Mouse (Mus musculus): Measurements from ENCODE around the gene Borcs5. TPM values are rescaled to one million over a fixed set of nuclear protein-coding genes. Genes with fewer than 3 reads are reported as not detected.

Gene Borcs5
- polyA plus RNA-seq, 1 experiment from 2014 or later = 18.2 TPM

GRCm38 (mm10) chr6:134696146-134696545 lies 56.8 kb downstream of the Borcs5 start:
- Histone ChIP-seq H3K4me3 (ENCODE audit: low read length) (no peak overlapping the region), H3K27me3 (ENCODE audit: control insufficient read depth, insufficient read depth, low read length) (no peaks in the 10 kb centered on the region), H3K4me1 (ENCODE audit: control insufficient read depth, insufficient read depth, low read length) (no peaks in the 10 kb centered on the region), H3K4me2 (replicated peaks; ENCODE audit: low read depth, low read length) (no peak overlapping the region), H3K36me3 (ENCODE audit: control insufficient read depth, insufficient read depth, low read length) (no peaks in the 10 kb centered on the region), H3K27ac (ENCODE audit: low read depth, low read length) (no peak overlapping the region), H3K9ac (ENCODE audit: low read depth, low read length) (no peak overlapping the region), H3K9me3 (ENCODE audit: control insufficient read depth, low read length) (no peaks in the 10 kb centered on the region)
- WGBS = 30% methylated on average over 4 of the region's 4 CpGs
- no peak for ATAC-seq (ENCODE audit: low FRiP score, low TSS enrichment)

- Histone ChIP-seq H3K9me3 (ENCODE audit: control insufficient read depth, low read length) (no peaks in the 10 kb centered on the region), H3K36me3 (ENCODE audit: control insufficient read depth, insufficient read depth, low read length) (no peaks in the 10 kb centered on the region), H3K27ac (ENCODE audit: low read depth, low read length) (no peak overlapping the region), H3K4me2 (replicated peaks; ENCODE audit: low read depth, low read length) (no peak overlapping the region), H3K4me3 (ENCODE audit: low read length) (no peak overlapping the region), H3K9ac (ENCODE audit: low read depth, low read length) (no peak overlapping the region), H3K27me3 (ENCODE audit: control insufficient read depth, insufficient read depth, low read length) (no peaks in the 10 kb centered on the region), H3K4me1 (ENCODE audit: control insufficient read depth, insufficient read depth, low read length) (no peaks in the 10 kb centered on the region)
- ATAC-seq (ENCODE audit: low FRiP score, low TSS enrichment) = no peak
- 80% methylated on average over 2 of the region's 2 CpGs for WGBS
Measured at GRCm38 (mm10) chr6:134696554-134696953, 57.2 kb downstream of the Borcs5 start.

GRCm38 (mm10) chr6:134698243-134698642 lies 58.9 kb downstream of the Borcs5 start:
- Histone ChIP-seq H3K36me3 (ENCODE audit: control insufficient read depth, insufficient read depth, low read length) (no peaks in the 10 kb centered on the region), H3K4me1 (ENCODE audit: control insufficient read depth, insufficient read depth, low read length) (no peaks in the 10 kb centered on the region), H3K9ac (ENCODE audit: low read depth, low read length) (no peak overlapping the region), H3K4me2 (replicated peaks; ENCODE audit: low read depth, low read length) (no peak overlapping the region), H3K4me3 (ENCODE audit: low read length) (no peak overlapping the region), H3K27me3 (ENCODE audit: control insufficient read depth, insufficient read depth, low read length) (no peaks in the 10 kb centered on the region), H3K27ac (ENCODE audit: low read depth, low read length) (no peak overlapping the region), H3K9me3 (ENCODE audit: control insufficient read depth, low read length) (no peaks in the 10 kb centered on the region)
- 59% methylated on average over 5 of the region's 5 CpGs for WGBS
- ATAC-seq (ENCODE audit: low FRiP score, low TSS enrichment) = peak; percentile 60

GRCm38 (mm10) chr6:134700451-134701210 lies 61.3 kb downstream of the Borcs5 start:
- no peak overlapping the region for H3K4me2 ChIP-seq (replicated peaks; ENCODE audit: low read depth, low read length)
- no peaks in the 10 kb centered on the region for H3K27me3 ChIP-seq (ENCODE audit: control insufficient read depth, insufficient read depth, low read length)
- 68% methylated on average over 8 of the region's 8 CpGs for WGBS
- no peak overlapping the region for H3K4me3 ChIP-seq (ENCODE audit: low read length)
- no peaks in the 10 kb centered on the region for H3K36me3 ChIP-seq (ENCODE audit: control insufficient read depth, insufficient read depth, low read length)
- H3K27ac ChIP-seq (ENCODE audit: low read depth, low read length) = no peak overlapping the region
- no peak overlapping the region for H3K9ac ChIP-seq (ENCODE audit: low read depth, low read length)
- ATAC-seq (ENCODE audit: low FRiP score, low TSS enrichment) = no peak
- no peaks in the 10 kb centered on the region for H3K9me3 ChIP-seq (ENCODE audit: control insufficient read depth, low read length)
- no peaks in the 10 kb centered on the region for H3K4me1 ChIP-seq (ENCODE audit: control insufficient read depth, insufficient read depth, low read length)

GRCm38 (mm10) chr6:134701211-134701602 lies 61.9 kb downstream of the Borcs5 start:
- H3K4me1 ChIP-seq (ENCODE audit: control insufficient read depth, insufficient read depth, low read length) = no peaks in the 10 kb centered on the region
- no peak overlapping the region for H3K9ac ChIP-seq (ENCODE audit: low read depth, low read length)
- WGBS = 82% methylated on average over 6 of the region's 6 CpGs
- no peak overlapping the region for H3K4me3 ChIP-seq (ENCODE audit: low read length)
- H3K27ac ChIP-seq (ENCODE audit: low read depth, low read length) = no peak overlapping the region
- H3K36me3 ChIP-seq (ENCODE audit: control insufficient read depth, insufficient read depth, low read length) = no peaks in the 10 kb centered on the region
- ATAC-seq (ENCODE audit: low FRiP score, low TSS enrichment) = no peak
- H3K9me3 ChIP-seq (ENCODE audit: control insufficient read depth, low read length) = no peaks in the 10 kb centered on the region
- no peaks in the 10 kb centered on the region for H3K27me3 ChIP-seq (ENCODE audit: control insufficient read depth, insufficient read depth, low read length)
- H3K4me2 ChIP-seq (replicated peaks; ENCODE audit: low read depth, low read length) = no peak overlapping the region

GRCm38 (mm10) chr6:134702184-134702583 lies 62.9 kb downstream of the Borcs5 start:
- Histone ChIP-seq H3K4me2 (replicated peaks; ENCODE audit: low read depth, low read length) (no peak overlapping the region), H3K9me3 (ENCODE audit: control insufficient read depth, low read length) (no peaks in the 10 kb centered on the region), H3K4me1 (ENCODE audit: control insufficient read depth, insufficient read depth, low read length) (no peaks in the 10 kb centered on the region), H3K36me3 (ENCODE audit: control insufficient read depth, insufficient read depth, low read length) (no peaks in the 10 kb centered on the region), H3K9ac (ENCODE audit: low read depth, low read length) (no peak overlapping the region), H3K27me3 (ENCODE audit: control insufficient read depth, insufficient read depth, low read length) (no peaks in the 10 kb centered on the region), H3K27ac (ENCODE audit: low read depth, low read length) (no peak overlapping the region), H3K4me3 (ENCODE audit: low read length) (no peak overlapping the region)
- WGBS = 94% methylated on average over 7 of the region's 7 CpGs
- no peak for ATAC-seq (ENCODE audit: low FRiP score, low TSS enrichment)

- ATAC-seq (ENCODE audit: low FRiP score, low TSS enrichment) = no peak
- Histone ChIP-seq H3K36me3 (ENCODE audit: control insufficient read depth, insufficient read depth, low read length) (no peaks in the 10 kb centered on the region), H3K9ac (ENCODE audit: low read depth, low read length) (no peak overlapping the region), H3K4me2 (replicated peaks; ENCODE audit: low read depth, low read length) (no peak overlapping the region), H3K27me3 (ENCODE audit: control insufficient read depth, insufficient read depth, low read length) (no peaks in the 10 kb centered on the region), H3K9me3 (ENCODE audit: control insufficient read depth, low read length) (no peaks in the 10 kb centered on the region), H3K4me3 (ENCODE audit: low read length) (no peak overlapping the region), H3K4me1 (ENCODE audit: control insufficient read depth, insufficient read depth, low read length) (no peaks in the 10 kb centered on the region), H3K27ac (ENCODE audit: low read depth, low read length) (no peak overlapping the region)
- 89% methylated on average over 4 of the region's 4 CpGs for WGBS
Measured at GRCm38 (mm10) chr6:134703053-134703690, 63.9 kb downstream of the Borcs5 start.

- no peaks in the 10 kb centered on the region for H3K9me3 ChIP-seq (ENCODE audit: control insufficient read depth, low read length)
- H3K4me3 ChIP-seq (ENCODE audit: low read length) = no peak overlapping the region
- no peaks in the 10 kb centered on the region for H3K36me3 ChIP-seq (ENCODE audit: control insufficient read depth, insufficient read depth, low read length)
- H3K27me3 ChIP-seq (ENCODE audit: control insufficient read depth, insufficient read depth, low read length) = no peaks in the 10 kb centered on the region
- 69% methylated on average over 4 of the region's 4 CpGs for WGBS
- H3K4me1 ChIP-seq (ENCODE audit: control insufficient read depth, insufficient read depth, low read length) = no peaks in the 10 kb centered on the region
- H3K4me2 ChIP-seq (replicated peaks; ENCODE audit: low read depth, low read length) = no peak overlapping the region
- no peak overlapping the region for H3K27ac ChIP-seq (ENCODE audit: low read depth, low read length)
- H3K9ac ChIP-seq (ENCODE audit: low read depth, low read length) = no peak overlapping the region
- ATAC-seq (ENCODE audit: low FRiP score, low TSS enrichment) = no peak
Measured at GRCm38 (mm10) chr6:134706467-134706866, 67.2 kb downstream of the Borcs5 start.

- H3K9ac ChIP-seq (ENCODE audit: low read depth, low read length) = no peak overlapping the region
- 0 out of 2 replicates have a peak, but pooled peaks cover 6% of the 10 kb centered on the region for H3K4me1 ChIP-seq (ENCODE audit: control insufficient read depth, insufficient read depth, low read length)
- ATAC-seq (ENCODE audit: low FRiP score, low TSS enrichment) = no peak
- no peak overlapping the region for H3K27ac ChIP-seq (ENCODE audit: low read depth, low read length)
- no peaks in the 10 kb centered on the region for H3K27me3 ChIP-seq (ENCODE audit: control insufficient read depth, insufficient read depth, low read length)
- H3K4me2 ChIP-seq (replicated peaks; ENCODE audit: low read depth, low read length) = no peak overlapping the region
- H3K36me3 ChIP-seq (ENCODE audit: control insufficient read depth, insufficient read depth, low read length) = no peaks in the 10 kb centered on the region
- 91% methylated on average over 15 of the region's 15 CpGs for WGBS
- no peak overlapping the region for H3K4me3 ChIP-seq (ENCODE audit: low read length)
- H3K9me3 ChIP-seq (ENCODE audit: control insufficient read depth, low read length) = no peaks in the 10 kb centered on the region
Measured at GRCm38 (mm10) chr6:134710020-134710419, 70.7 kb downstream of the Borcs5 start.

Data from kidney, embryonic 14.5 days (tissue).